Comparison of ENCODE assay signal across 17 mouse cellular contexts in genomic region chr2:45850018-45850605, GRCm38 (mm10).
"Had no signal": no experiment of that assay in that cellular context is flagged by ENCODE, and none has a peak within 500 bp of the region (broad histone marks: within the 10 kb centered on the region; RNA-seq: fewer than 3 reads in every experiment).

No protein-coding gene starts in this region.

- H3K4me2 ChIP-seq: limb, embryonic 13.5 days; liver, embryonic 15.5 days; midbrain, embryonic 12.5 days; neural tube, embryonic 13.5 days had no signal

- DNase-seq: kidney, adult 9 months; kidney, postnatal 36 days; layer of hippocampus, adult 9-11 months; layer of hippocampus, postnatal 36 days; left cerebral cortex, postnatal 4 days; lung, adult 2 months; lung, postnatal 36 days; right cerebral cortex, adult 18-20 months; right cerebral cortex, postnatal 25 days; thymus, postnatal 4 days had no signal

- H3K27ac ChIP-seq: kidney, postnatal 0 days; limb, embryonic 13.5 days; liver, embryonic 15.5 days; midbrain, embryonic 12.5 days; neural tube, embryonic 13.5 days had no signal

- H3K9ac ChIP-seq: limb, embryonic 13.5 days; liver, embryonic 15.5 days; midbrain, embryonic 12.5 days; neural tube, embryonic 13.5 days had no signal

- H3K4me3 ChIP-seq: limb, embryonic 13.5 days; liver, embryonic 15.5 days; midbrain, embryonic 12.5 days; neural tube, embryonic 13.5 days had no signal

- H3K36me3 ChIP-seq: limb, embryonic 13.5 days; liver, embryonic 15.5 days; midbrain, embryonic 12.5 days; neural tube, embryonic 13.5 days had no signal

- H3K27me3 ChIP-seq: limb, embryonic 13.5 days; liver, embryonic 15.5 days; midbrain, embryonic 12.5 days; neural tube, embryonic 13.5 days had no signal

- H3K9me3 ChIP-seq: limb, embryonic 13.5 days; liver, embryonic 15.5 days; midbrain, embryonic 12.5 days; neural tube, embryonic 13.5 days had no signal

- ATAC-seq: lung, postnatal 0 days; midbrain, embryonic 16.5 days had no signal

- H3K4me1 ChIP-seq: limb, embryonic 13.5 days; liver, embryonic 15.5 days; midbrain, embryonic 12.5 days; neural tube, embryonic 13.5 days had no signal
